Mouse (Mus musculus) gastrocnemius, postnatal 25 days (tissue): ENCODE measurements around the gene Pla2g15. TPM values are rescaled to one million over a fixed set of nuclear protein-coding genes. Genes with fewer than 3 reads are reported as not detected.

ENCODE experiments used
- total RNA-seq, 2 experiments: library from RNA; stranded (reverse); gene quantifications; 1 replicate in 1 of 2; 2 replicates in 1 of 2; pipeline ENCODE4 v1.2.3; 2021

The Pla2g15 gene
- total RNA-seq, 2 experiments from 2014 or later: 2.9 to 3.8 TPM

Other genes with a start within 250 kb of the Pla2g15 start
- gene Pskh1, start 250.0 kb upstream of the Pla2g15 start, total RNA-seq: 10 to 100 TPM in 1 of 2 experiments, 1 to 10 TPM in 1; 10.0 to 10.7 TPM
- gene Ctrl, start 216.5 kb upstream of the Pla2g15 start, total RNA-seq: not detected
- 10 to 100 TPM; 19.1 to 22.1 TPM for gene Psmb10, start 212.0 kb upstream of the Pla2g15 start, total RNA-seq
- under 1 TPM; 0.46 to 0.80 TPM for gene Lcat, start 207.0 kb upstream of the Pla2g15 start, total RNA-seq
- 10 to 100 TPM; 11.5 to 14.4 TPM for gene Slc12a4, start 184.3 kb upstream of the Pla2g15 start, total RNA-seq
- gene Dpep3, start 171.0 kb upstream of the Pla2g15 start, total RNA-seq: not detected
- gene Dus2, start 159.1 kb upstream of the Pla2g15 start, total RNA-seq: 10 to 100 TPM in 1 of 2 experiments, 1 to 10 TPM in 1; 8.7 to 10.6 TPM
- not detected for gene Dpep2nb, start 144.4 kb upstream of the Pla2g15 start, total RNA-seq
- gene Ddx28, start 138.5 kb upstream of the Pla2g15 start, total RNA-seq: 1 to 10 TPM; 8.3 to 9.0 TPM
- 10 to 100 TPM; 20.1 to 22.4 TPM for gene Nfatc3, start 91.6 kb upstream of the Pla2g15 start, total RNA-seq
- under 1 TPM in 1 of 2 experiments, not detected in 1; 0.46 TPM for gene Esrp2, start 13.4 kb upstream of the Pla2g15 start, total RNA-seq
- 1 to 10 TPM; 7.9 to 8.6 TPM for gene Slc7a6, start 18.5 kb downstream of the Pla2g15 start, total RNA-seq
- 1 to 10 TPM; 8.6 to 9.3 TPM for gene Slc7a6os, start 60.5 kb downstream of the Pla2g15 start, total RNA-seq
- 10 to 100 TPM; 22.9 to 23.3 TPM for gene Prmt7, start 60.5 kb downstream of the Pla2g15 start, total RNA-seq
- 1 to 10 TPM in 1 of 2 experiments, under 1 TPM in 1; 0.84 to 1.1 TPM for gene Smpd3, start 187.6 kb downstream of the Pla2g15 start, total RNA-seq